Mouse (Mus musculus) MEL-GATA-1-ER (cell line): ENCODE data around the gene Tmem161b.
"Not testable (repeated sequence)": the region's sequence is repeated elsewhere in the genome, so short reads cannot be mapped to it uniquely, and the experiment has no call there.

Source experiments
- DNase-seq: peaks from one replicate; pipeline ENCODE4 v3.0.0-alpha.2; 2012; ENCODE audit warnings: low read depth; ENCODE audit errors: extremely low read depth

The Tmem161b gene

DNA sequence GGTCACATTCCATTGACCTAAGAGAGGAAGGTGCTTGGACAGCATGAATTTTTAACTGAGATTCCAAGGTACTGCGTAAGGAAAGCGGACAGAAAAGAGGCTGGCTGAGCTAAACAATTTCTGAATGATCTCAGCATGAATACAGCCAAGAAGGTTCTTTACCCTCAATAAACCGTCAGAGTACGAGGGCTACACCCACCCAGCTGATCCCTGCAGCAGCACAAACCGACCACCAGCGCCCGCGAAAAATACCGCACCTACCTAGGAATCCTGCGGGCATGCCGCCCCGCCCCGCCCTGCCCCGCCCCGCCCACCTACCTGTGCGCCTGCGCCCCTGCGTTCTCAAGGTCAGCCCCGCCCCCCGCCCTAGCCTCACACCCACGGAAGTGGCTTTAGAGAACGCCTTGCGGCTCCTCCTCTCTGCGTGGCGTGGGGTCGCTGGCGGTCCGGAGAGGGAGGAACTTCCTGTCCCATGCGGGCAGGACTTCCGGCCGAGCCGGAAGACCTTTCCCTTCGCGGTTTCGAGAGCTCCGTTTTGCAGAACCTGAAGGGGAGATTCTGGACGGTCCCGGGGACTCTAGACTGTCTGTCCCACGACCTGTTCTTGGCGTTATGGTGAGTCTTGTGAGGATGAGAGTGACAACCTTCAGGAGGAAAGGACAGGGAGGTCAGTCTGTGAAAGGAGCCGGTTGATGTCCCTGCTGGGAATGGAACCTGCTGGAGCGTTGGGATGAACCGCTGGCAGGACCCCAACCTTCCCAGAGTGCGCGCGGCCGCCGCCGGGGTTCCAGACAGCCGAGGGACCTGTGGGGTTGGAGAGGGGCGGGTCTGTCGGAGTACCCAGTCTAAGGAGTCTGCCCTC is at the start of gene Tmem161b:
Gene Tmem161b (plus strand): TSS at position 477 of the 862 bp plus-strand sequence.
- DNase-seq, result peak; percentile 79

DNA sequence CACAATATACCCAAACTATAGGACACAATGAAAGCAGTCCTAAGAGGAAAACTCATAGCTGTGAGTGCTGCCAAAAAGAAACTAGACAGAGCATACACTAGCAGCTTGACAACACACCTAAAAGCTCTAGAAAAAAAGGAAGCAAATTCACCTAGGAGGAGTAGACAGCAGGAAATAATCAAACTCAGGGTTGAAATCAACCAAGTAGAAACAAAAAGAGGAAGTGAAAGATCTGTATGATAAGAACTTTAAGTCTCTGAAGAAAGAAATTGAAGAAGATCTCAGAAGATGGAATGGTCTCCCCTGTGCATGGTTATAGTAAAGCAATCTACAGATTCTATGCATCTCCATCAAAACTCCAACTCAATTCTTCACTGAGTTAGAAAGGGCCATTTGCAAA is 36.3 kb upstream of the Tmem161b start:
- DNase-seq, result not testable (repeated sequence)

DNA sequence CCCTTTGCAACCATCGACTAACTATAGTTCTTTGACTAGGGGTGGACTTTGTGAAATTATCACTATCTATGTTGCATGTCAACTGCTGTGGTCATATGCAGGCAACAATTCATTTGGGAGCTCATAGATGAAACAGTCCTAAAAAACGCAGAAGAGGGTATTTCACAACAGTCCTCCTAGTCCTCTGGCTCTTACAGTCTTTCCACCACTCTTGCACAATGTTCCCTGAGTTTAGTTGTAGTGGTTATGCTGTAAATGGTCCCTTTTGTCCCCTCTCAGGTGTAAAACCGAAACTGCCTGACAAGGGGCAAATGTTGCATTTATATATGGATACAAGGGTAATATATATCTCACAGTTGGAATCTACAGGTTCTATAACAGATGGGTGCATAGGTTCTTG is 29.4 kb upstream of the Tmem161b start:
- DNase-seq, result no peak

DNA sequence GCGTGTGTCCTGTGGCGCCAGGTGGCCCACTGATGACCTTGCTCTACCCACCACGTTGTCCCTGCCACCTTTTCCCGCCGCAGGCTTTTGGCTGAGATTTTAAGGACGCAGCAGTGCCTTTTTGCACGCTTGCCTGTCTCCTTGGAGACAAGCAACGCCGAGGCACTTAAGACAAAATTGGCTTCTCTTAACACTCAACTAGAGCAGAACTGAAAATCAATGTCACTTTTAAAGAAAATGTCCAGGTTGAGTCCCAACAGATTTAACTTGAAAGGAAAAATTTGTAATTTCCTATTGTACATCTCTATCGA is 541 bp downstream of the Tmem161b start:
- DNase-seq, result peak; percentile 1

DNA sequence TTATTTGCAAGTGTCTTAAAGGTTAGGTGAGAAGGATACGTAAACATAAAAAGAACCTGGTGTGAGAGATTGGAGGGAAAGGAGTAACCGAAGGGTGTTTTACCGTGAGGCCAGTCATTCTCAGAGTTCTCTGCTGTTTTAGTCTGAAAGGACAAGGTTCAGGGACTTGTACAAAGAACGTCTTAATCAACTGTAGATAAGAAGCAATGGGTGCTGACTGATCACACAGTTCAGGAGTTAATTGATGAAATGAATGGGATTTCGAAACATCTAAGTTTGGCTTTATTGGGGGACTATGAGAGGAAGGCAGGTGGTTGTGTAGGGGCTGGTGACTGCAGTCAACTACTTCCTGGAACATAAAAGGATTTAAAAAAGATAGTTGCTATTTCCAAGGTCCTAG is 922 bp downstream of the Tmem161b start:
- peak; percentile 6 for DNase-seq

DNA sequence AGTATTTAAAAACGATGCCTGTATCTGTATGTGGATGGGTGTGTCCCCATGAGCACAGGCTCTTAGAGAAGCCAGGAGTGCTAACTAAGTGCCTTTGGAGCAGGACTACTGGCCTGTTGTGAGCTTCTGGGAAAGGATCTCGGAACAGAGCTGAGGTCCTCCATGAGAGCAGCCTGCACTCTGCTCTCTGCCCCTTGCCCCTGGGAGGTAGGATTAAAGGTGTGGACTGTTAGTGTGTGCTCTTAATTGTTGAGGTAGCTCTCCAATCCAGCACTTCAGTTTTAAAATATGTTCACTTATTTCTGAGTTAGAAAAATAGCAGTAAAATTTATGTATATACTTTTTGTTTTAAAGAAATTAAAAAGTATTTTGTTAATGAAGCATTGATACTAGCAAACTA is 11.9 kb downstream of the Tmem161b start:
- no peak for DNase-seq

DNA sequence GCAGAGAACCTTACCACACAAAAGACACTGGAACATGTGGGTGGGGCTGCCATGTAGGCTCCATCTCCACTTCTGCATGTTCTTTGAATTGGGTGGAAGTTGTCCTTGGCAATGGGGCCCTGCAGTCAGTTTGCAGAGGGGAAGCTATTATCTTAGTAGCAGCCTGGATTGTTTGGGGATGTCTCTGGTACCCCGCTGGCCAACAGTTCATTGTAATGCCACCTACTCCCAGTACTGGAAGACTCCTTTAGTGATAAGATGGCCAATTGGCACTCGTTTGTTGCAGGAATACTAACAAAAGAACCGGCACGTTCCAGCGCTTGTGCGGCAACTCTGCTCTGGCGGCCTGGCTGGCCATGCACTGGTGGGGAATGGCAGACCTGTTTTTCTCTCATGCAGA is 14.7 kb downstream of the Tmem161b start:
- no peak for DNase-seq

DNA sequence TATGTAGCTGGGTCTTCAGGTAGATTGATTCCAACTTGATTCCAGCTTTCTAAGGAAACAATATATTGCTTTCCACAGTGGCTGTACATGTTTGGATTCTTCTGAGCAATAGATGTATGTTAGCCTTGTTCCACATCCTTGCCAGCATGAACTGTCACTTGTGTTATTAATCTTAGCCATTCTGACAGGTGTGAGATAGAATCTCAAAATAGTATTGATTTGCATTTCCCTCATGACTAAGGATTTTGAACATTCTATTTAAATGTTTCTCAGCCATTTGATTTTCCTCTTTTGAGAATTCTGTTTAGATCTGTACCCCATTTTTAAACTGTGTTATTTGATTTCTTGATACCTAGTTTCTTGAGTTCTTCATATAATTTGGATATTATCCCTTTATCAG is 16.1 kb downstream of the Tmem161b start:
- DNase-seq, result no peak

DNA sequence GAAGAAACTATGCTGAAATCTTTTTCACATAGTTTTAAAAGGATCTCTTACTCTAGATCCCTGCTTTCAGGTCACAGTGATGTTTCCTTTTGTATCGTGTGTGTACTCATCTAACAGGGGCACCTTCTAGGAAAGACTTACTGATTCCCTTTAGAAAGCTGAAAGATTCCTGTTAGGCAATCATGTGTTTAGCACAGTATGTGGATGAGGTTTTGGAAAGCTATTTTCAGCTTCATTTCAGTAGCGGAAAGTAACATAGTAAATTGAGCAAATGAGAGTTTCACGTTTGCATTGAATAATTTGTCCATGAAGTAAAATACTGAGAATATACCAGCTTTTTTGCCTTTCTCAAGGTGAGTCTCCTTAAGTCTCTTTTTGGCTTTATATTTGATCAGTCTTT is 26.0 kb downstream of the Tmem161b start:
- no peak for DNase-seq

DNA sequence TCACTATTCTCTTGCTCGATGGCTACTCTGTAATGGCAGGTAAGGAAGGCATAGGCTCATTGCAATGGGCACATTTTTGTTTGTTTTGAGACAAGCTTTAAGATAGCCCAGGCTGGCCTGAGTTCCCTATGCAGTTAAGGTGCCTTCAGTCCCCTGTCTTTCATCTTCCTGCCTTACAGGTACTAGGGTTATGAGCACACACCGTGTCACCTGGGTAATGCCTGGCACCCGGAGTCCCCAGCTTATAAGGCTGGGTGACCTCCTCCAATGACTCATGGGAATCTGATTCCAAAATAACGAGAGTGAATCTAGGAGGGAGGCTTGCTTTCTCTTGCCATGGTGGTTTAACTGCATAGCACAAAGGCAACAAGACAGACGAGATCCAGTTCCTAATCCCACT is 29.2 kb downstream of the Tmem161b start:
- DNase-seq, result no peak

DNA sequence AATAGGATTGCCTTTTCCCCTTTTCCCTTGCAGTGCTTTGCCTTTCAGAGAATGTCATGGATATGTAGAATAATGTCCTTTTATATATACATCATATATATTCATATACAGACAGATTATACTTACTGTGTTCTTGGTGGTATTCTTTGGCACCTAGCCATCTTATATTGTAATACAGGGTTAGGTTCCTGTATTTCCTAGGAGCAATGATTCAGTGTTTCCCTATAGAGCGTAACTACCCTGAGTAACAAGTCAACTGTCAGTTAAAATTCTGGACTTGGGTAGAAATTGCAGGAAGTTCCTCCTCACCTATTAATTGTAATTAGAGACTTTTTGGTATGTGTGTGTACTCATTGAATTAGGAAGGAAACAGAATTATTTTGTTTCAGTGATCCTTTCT is 33.0 kb downstream of the Tmem161b start:
- no peak for DNase-seq

DNA sequence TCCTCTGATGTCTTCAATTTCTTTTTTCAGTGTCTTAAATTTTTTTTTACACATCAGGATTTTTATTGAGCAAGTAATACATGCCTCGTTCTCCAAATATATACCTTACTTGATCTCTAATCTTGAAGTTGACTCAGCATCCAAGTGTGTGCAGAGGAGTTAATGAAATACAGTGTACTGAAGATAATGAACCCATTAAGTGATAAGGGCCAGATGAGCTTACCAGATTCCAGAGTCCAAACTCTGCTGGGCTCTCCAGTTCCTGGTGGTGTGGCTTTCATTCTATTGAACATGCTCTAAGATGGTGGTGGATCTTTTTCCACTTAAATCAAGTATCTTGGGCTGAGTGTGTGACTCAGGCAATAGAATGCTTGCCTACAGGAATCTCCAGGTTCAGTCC is 42.3 kb downstream of the Tmem161b start:
- DNase-seq, result not testable (repeated sequence)

DNA sequence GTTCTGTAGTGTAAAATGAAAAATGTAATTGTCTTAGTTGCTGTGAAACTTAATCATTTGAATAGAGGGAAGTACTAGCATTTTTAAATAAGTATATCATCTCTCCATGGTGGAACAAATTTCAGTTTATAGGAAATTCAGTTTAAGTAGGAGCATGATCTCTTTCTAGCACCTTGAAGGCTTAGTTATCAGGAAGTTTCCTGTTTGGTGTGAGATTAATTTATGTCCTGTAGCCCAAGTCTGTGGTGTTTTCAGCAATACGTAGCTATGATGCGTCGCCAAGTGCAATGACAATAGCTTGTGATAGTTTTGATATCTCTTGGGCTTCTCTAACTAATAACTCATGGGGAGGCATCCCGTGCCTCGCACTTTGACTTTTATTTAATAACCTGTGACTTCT is 54.1 kb downstream of the Tmem161b start:
- peak; percentile 21 for DNase-seq

DNA sequence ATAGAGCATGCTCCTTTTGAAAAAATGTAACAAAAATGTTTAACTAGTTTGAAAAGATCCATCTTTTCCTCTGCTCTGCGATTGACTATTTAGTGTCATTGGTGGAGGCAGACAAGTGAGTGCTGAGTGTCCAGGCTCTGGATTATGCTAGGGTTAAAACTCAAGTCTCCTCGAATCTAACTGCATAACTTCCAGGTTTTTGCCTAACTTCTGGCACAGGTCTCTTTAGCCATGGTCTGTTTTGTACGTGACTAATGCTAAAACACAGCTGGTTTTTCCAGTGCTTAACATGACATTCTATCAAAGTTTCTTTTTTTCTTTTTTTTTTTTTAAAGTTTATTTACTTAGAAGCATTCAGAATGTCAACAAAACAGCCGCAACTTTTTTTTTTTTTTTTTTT is 58.3 kb downstream of the Tmem161b start:
- DNase-seq, result no peak

DNA sequence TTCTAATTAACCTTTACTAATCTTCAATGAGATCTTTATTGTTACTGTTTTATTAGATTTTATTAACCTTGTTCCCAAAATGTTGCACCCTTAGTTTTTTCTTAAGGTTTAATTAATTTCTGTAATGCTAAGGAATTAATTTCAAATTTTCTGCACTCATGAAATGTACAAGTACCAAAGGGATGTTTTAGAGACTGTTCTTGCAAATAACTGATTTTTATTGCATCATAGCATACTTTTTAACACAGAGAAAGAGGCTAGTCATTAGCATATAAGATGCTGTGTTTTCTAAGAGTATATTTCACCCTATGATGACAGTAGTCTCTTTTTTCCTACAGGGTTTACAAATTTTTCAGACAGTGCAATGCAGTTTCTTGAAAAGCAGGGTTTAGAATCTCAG is 60.9 kb downstream of the Tmem161b start:
- no peak for DNase-seq

DNA sequence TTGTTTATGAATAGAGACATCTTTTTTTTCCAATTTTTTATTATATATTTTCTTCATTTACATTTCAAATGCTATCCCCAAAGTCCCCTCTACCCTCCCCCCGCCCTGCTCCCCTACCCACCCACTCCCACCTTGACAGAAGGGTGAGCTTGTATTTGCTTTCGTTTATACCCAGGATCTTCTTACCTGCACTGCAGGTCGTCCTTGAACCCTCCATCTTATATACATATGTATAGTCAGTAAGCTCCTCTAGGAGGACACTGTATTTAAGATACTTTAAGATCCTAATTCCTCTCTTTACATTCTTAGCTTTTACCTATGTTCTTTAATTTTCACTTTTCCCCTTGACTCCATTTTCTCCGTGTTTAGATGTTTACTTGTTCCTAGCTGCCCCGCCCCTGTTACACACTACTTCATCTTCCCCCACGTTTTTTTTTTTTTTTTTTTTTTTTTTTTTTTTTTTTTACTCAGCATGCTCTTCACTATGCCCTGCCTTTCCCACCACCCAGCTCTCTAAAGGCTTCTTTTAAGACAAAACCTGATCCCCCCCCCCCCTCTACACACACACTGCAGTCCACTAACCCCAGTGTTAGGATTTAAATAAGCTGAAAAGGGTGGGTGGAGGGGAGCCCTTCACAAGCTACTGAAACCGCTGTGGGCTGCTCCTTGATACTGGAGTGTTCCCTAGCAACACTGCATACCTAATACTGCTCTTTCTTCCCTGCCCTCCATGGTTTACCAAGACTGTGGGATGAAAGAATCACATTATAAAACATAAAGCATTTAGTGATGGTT is 62.9 kb downstream of the Tmem161b start:
- DNase-seq, result no peak

DNA sequence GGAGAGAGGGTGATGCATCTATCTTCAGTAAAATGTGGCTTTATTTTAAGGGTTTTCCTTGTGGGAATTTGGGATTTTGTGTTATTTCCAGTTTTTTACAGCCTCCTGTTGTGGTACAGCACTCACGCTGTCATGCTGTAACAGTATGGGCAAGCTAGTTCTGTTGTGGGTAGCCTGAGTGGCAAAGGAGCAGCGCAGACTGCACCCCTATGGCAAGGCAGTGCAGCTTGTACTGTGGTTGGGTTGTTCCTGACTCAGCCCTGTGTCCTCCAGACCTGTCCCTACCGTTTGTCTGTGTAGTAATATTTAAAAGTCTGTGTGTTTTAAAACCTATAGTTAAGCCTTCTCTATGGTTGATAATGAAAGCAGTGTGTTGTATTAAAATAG is 63.5 kb downstream of the Tmem161b start:
- DNase-seq, result no peak

DNA sequence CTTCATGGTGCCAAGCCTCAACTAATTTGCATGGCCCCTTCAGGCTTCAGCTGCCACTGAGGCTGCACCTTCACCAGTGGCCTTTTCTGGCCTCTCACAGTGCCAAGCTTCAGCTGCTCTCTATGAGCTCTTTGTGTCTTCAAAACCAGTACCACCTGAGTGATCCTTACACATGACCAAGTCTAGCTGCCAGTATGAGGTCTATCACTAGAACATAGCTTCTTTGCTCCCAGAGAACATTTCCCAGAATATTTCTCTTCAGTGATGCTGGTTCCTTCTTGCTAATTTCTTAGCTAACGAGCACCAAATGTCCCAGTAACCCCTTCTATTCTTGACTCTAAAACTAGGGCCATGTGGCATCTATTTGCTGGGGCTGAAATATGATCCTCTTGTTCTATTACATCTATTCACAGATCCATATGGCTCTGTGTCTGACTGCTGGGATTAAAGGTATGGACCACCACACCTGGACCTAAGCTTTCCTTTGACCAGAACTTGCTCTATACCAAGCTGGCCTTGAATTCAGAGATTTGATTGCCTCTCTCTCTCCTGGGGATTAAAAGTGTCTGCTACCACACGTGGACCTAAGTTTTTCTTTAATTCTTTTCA is 77.5 kb downstream of the Tmem161b start:
- DNase-seq, result no peak

DNA sequence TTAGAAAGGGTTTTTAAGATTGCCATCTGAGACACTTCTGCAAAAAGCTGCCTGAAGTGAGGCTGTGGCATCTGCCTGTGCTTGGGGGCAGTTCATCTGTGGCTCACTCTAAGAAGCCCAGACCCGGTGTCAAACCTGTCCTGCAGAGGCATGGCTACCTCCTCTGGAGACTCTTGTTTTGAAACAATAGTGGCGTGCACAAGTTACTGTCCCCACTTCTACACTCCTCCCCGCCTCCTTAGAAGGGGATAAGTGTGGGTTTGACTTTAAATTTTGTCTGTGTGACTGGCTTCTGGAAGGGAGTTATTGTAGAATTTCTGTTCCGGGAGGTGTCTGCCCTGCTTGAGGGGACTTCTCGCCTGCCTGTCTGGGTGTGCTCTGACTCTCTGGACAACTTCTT is 121.2 kb downstream of the Tmem161b start:
- DNase-seq, result no peak

DNA sequence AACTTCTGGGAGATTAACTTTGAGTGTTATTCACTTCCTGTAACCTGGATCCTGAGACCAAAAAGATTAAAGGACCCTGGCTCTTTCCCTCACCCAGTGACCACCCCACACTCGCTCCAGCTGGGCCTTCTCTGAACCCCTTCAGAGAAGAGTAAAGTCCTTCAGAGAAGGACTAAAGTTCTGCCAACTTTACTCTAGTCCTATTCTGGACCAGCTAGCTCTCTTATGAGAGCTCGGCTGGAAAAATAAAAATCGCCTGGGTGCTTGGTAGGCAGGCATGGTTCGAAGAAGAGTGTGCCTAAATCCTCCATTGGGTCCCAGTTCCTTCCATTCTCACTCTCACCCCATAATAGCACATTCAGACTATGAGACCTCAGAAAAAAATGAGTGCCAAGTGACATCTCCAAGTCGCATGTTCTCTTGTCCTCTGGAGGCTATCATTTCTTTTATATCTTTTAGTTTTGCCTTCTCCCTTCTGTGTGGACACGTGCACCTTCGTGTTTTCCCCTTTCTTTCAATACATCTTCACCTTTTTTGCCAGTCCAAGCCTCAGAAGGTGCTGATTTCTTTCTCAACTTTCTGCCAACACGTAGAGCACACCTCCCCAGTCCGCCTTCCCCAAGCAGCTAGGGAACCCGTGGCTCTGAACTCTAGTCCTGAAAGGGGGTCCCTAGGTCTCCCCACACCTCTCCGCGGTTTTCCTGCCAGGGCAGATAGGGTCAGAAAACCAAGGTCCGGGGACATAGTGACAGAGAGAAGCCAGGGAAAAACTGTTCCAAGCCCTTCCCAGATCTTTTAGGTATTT is 121.8 kb downstream of the Tmem161b start:
- no peak for DNase-seq

DNA sequence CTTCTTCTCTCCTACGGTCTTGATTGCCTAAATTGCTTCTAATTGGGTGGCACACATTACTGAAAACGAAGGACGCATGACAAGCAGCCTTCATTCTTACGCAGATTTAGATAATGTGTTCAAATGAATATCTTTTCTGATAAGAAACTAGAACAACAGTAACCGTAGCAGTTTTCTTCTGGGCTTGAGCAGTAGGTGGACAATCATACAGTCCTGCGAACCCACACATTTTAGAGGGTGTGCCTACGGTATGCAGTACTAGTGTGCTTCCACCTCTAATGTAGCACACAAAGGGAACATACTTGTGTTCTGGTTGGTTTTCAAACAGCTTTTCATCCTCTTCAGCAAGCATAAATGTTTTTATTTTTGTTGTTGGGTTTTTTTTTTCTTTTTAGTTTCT is 122.6 kb downstream of the Tmem161b start:
- no peak for DNase-seq

DNA sequence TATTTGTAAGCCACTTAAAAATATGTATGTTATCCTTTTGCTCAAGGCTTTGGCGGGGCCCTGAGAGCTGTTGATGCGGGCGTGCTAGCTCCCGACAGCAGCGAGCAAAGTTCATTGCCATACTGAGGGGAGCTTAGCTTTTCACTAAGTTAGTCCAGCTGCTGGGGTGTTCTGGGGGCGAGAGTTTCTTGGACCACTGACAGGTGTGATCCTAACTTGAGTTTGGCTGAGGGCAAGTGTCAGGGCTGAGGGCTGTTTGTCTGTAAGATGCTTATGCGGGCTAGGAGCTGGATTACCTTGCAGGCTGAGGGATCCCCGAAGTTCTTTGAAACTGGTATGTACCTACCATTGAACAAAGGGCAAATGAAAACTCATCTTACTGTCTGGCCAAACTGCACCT is 123.0 kb downstream of the Tmem161b start:
- DNase-seq, result no peak
